Mouse (Mus musculus) layer of hippocampus, postnatal 14 days (tissue): ENCODE measurements around the gene Hk1. TPM values are rescaled to one million over a fixed set of nuclear protein-coding genes. Genes with fewer than 3 reads are reported as not detected.

ENCODE experiments used
- DNase-seq, 2 experiments: peaks; one replicate each; pipeline ENCODE4 v3.0.0; 2021 to 2022; ENCODE audit warnings: low spot score in 2 of 2, mixed read lengths in 1 of 2
- total RNA-seq, 2 experiments: library from RNA; stranded (reverse); gene quantifications; 2 replicates each; pipeline ENCODE4 v1.2.3; 2021

The Hk1 gene
- total RNA-seq, 2 experiments from 2014 or later = 307 to 312 TPM

- no peak for DNase-seq
Observed at GRCm38 (mm10) chr10:62228126-62228525, 151.6 kb downstream of the Hk1 start.

GRCm38 (mm10) chr10:62225839-62226238, 153.9 kb downstream of the Hk1 start:
- DNase-seq = no peak

- no peak for DNase-seq
Observed at GRCm38 (mm10) chr10:62224231-62224630, 155.5 kb downstream of the Hk1 start.

- DNase-seq = no peak
Observed at GRCm38 (mm10) chr10:62222777-62223176, 156.9 kb downstream of the Hk1 start.

GRCm38 (mm10) chr10:62221647-62222046, 158.1 kb downstream of the Hk1 start:
- no peak for DNase-seq

- DNase-seq = no peak
Observed at GRCm38 (mm10) chr10:62220732-62221514, 158.8 kb downstream of the Hk1 start.

Other genes with a start within 250 kb of the Hk1 start
- gene Neurog3, start 246.8 kb downstream of the Hk1 start, total RNA-seq = not detected
- 10 to 100 TPM; 42.7 to 44.1 TPM for gene Fam241b, start 236.0 kb downstream of the Hk1 start, total RNA-seq
- gene Tspan15, start 148.7 kb downstream of the Hk1 start, total RNA-seq = 10 to 100 TPM; 18.0 to 20.0 TPM
- gene Tacr2, start 127.5 kb downstream of the Hk1 start, total RNA-seq = under 1 TPM; 0.18 to 0.33 TPM
- 1 to 10 TPM; 3.2 to 5.7 TPM for gene Hkdc1, start 42.6 kb upstream of the Hk1 start, total RNA-seq
- 1 to 10 TPM; 1.6 to 1.8 TPM for gene 4930507D05Rik, start 69.6 kb upstream of the Hk1 start, total RNA-seq
- gene Supv3l1, start 69.8 kb upstream of the Hk1 start, total RNA-seq = 10 to 100 TPM; 20.8 to 22.6 TPM
- gene Vps26a, start 106.9 kb upstream of the Hk1 start, total RNA-seq = 10 to 100 TPM; 40.3 to 42.2 TPM
- 10 to 100 TPM; 10.0 to 11.9 TPM for gene Srgn, start 147.5 kb upstream of the Hk1 start, total RNA-seq
- gene Kif1bp, start 198.5 kb upstream of the Hk1 start, total RNA-seq = 100 to 1,000 TPM; 184 to 187 TPM
- gene Ddx21, start 222.4 kb upstream of the Hk1 start, total RNA-seq = 10 to 100 TPM; 24.3 to 26.0 TPM